Mouse (Mus musculus): ENCODE measurements around the gene Ythdf2.

GRCm38 (mm10) chr4:132156941-132157622 lies 55.0 kb downstream of the Ythdf2 start:
- TF ChIP-seq EP300 (IDR thresholded peaks at IDR 0.05; ENCODE audit: low read depth) (no peak), CTCF (IDR thresholded peaks at IDR 0.05; ENCODE audit: low read depth) (no peak)

Data from liver, postnatal 0 days (tissue).